Mouse (Mus musculus): ENCODE results near the gene C1qtnf1. TPM values are rescaled to one million over a fixed set of nuclear protein-coding genes. Genes with fewer than 3 reads are reported as not detected.

Gene C1qtnf1
- polyA plus RNA-seq, 1 experiment: 3.4 TPM

DNA sequence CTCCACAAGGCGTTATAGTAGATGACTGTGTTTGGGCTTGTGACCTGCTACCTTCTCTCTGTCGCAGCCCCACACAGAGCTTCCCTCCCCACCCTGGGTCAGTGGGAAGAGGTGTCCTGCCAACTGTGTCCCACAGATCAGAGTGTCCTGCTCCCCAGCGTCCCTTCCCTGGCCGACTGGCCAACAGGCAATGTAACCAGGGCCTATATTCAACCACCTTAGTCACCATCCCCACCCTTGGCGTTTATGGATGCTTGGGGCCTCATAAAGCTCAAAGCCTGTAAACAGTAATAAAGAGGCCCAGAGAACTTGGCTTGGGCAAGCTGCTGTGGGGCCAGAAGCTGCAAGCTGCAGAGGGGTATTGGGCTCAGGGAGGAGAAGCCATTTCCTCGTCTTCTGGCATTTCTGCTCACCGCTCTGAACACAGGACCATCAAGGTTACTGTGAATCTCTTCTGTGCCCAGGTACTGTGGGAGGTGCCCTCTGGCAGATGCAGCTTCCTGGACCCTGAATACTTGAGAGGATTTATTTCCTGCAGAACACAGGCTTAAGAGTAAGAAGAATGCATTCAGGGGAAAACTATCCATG lies 47.6 kb downstream of the C1qtnf1 start:
- Histone ChIP-seq H3K4me3 (ENCODE audit: insufficient read depth, low read length) (no peak overlapping the region), H3K27ac (ENCODE audit: insufficient read depth, low read length) (no peak overlapping the region), H3K4me1 (ENCODE audit: control insufficient read depth, insufficient read depth, low read length) (no peaks in the 10 kb centered on the region; the same call in 1 of the 2 replicates)
- TF ChIP-seq POLR2A (IDR thresholded peaks at IDR 0.05; ENCODE audit: extremely low read depth, insufficient read depth, low read length) (no peak), CTCF (IDR thresholded peaks at IDR 0.05; ENCODE audit: extremely low read depth, insufficient read depth, low read length) (no peak)

DNA sequence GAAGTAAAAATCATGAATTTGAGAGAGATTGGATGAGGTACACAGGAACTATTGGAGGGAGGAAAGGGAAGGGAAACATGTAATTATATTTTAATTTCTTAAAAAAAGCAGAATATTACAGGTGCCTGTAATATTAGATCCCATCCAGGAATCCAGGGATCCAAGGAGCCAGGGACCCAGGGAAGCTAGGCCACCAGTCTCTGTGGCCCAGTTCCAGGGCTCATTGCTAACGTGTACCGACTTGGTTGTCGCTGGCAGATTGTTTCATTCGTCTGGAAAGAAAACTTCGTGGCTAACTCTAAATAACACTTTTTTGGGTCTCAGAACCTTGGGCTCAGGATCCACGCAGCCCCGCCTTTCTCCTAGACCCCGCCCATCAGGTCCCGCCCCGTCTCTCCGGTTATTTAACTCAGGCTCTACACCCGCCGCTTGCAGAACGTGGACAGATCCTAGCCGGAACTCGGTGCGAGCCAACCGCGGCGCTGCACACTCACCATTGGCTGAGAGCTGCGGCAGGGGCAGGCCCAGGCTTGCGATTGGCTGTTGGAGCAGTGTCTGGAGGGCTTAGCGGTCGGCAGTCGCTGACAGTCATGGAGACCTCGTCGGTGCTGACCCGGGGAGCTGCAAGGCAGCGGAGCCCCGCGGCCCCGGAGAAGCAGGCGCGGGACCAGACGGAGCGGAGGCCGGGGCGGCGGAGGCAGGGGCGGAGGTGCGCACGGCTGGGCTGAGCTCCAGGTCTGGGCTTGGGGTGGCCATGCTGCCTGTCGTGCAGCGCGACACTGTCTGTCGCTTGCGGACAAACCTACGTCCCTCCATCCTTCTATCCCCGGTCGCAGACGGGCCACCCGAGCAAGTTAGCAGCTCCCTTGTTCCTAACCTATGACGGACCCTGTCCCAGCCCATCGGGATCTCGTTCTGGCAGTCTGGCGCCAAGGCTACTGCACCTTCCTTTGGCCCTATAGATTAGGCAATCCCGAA lies 48.7 kb downstream of the C1qtnf1 start, which contains the start of gene Engase:
Engase (plus strand) TSS at position 434 of the 978 bp plus-strand sequence.
- no peaks in the 10 kb centered on the region; the same call in 1 of the 2 replicates for H3K4me1 ChIP-seq (ENCODE audit: control insufficient read depth, insufficient read depth, low read length)
- peak within 1 kb of the TSS; percentile 84 for H3K4me3 ChIP-seq (ENCODE audit: insufficient read depth, low read length)
- peak within 1 kb of the TSS; percentile 7; the same call in 1 of the 2 replicates for H3K27ac ChIP-seq (ENCODE audit: insufficient read depth, low read length)
- TF ChIP-seq POLR2A (IDR thresholded peaks at IDR 0.05; ENCODE audit: extremely low read depth, insufficient read depth, low read length): peak; percentile 84
- no peak for TF ChIP-seq CTCF (IDR thresholded peaks at IDR 0.05; ENCODE audit: extremely low read depth, insufficient read depth, low read length)

DNA sequence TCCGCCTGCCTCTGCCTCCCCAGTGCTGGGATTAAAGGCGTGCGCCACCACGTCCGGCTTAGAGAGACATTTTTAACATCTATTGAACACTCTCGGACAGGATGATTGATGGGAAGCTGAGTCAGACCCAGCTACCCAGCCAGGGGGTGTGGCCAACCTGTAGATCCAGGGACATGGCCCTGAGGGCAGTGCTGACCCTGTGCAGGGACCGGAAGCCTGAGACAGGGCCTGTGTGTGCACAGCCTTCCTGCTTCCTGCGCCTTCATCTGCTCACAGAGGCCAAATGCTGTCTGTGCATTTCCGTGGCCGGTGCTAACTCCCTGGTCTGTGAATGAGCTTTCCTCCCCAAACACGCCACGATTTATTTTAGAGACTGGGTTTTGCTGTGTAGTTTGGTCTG lies 51.8 kb downstream of the C1qtnf1 start:
- no peak overlapping the region for H3K27ac ChIP-seq (ENCODE audit: insufficient read depth, low read length)
- H3K4me3 ChIP-seq (ENCODE audit: insufficient read depth, low read length): no peak overlapping the region
- TF ChIP-seq POLR2A (IDR thresholded peaks at IDR 0.05; ENCODE audit: extremely low read depth, insufficient read depth, low read length) (no peak), CTCF (IDR thresholded peaks at IDR 0.05; ENCODE audit: extremely low read depth, insufficient read depth, low read length) (no peak)
- peaks cover 2% of the 10 kb centered on the region; the same call in 1 of the 2 replicates for H3K4me1 ChIP-seq (ENCODE audit: control insufficient read depth, insufficient read depth, low read length)

DNA sequence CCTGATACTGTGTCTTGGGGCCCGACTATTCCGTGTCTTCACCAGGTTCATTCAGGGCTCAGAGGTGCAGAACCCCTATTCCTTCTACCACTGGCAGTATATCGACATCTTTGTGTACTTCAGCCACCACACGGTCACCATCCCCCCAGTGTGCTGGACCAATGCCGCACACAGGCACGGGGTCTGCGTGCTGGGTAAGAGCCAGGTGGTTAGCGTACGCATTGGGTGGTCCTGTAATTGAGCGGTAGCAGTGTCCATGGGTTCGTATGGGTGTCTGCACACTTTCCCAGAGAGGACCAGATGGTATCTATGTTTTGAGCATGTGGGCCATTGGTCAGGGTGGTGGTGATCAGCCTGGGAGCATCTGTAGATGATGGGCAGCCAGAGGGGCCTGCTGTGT lies 53.2 kb downstream of the C1qtnf1 start:
- TF ChIP-seq CTCF (IDR thresholded peaks at IDR 0.05; ENCODE audit: extremely low read depth, insufficient read depth, low read length): no peak
- Histone ChIP-seq H3K4me1 (ENCODE audit: control insufficient read depth, insufficient read depth, low read length) (peaks cover 7% of the 10 kb centered on the region), H3K27ac (ENCODE audit: insufficient read depth, low read length) (no peak overlapping the region), H3K4me3 (ENCODE audit: insufficient read depth, low read length) (no peak overlapping the region)

DNA sequence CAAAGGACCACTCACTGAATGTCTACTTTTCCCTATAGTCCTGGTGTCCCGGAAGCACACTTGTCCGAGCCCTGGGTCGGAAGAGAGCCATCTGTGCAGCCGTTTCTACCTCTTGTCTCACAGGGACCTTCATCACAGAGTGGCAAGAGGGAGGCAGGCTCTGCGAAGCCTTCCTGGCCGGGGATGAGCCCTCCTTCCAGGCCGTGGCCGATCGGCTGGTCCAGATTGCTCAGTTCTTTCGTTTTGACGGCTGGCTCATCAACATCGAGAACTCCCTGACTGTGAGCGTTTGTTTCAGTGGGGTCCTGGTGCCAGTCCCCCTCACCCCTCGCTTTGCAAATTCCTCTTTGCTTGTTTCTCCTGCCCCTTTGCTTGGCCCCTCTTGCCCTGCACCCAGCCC lies 53.7 kb downstream of the C1qtnf1 start:
- Histone ChIP-seq H3K27ac (ENCODE audit: insufficient read depth, low read length) (no peak overlapping the region), H3K4me3 (ENCODE audit: insufficient read depth, low read length) (no peak overlapping the region), H3K4me1 (ENCODE audit: control insufficient read depth, insufficient read depth, low read length) (peaks cover 7% of the 10 kb centered on the region)
- TF ChIP-seq CTCF (IDR thresholded peaks at IDR 0.05; ENCODE audit: extremely low read depth, insufficient read depth, low read length) (no peak), POLR2A (IDR thresholded peaks at IDR 0.05; ENCODE audit: extremely low read depth, insufficient read depth, low read length) (no peak)

DNA sequence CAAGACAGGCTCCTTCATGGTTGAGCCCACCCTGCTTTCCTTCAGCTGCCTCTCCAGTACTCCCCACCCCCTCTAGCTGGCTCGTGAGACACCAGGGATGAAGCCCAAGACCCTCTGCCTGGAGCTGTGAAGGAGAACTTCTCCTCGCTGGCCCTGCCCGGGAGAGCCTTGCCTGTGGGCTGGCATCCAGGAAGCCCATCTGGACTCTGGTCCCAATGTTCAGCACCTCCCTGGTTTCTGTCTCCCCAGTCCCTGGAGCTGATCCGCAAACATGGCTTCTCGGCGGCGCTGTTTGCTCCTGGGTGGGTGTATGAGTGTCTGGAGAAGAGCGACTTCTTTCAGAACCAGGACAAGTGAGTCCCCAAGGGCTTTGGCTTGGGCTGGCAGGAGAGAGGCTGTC lies 56.2 kb downstream of the C1qtnf1 start:
- no peak overlapping the region for H3K27ac ChIP-seq (ENCODE audit: insufficient read depth, low read length)
- H3K4me3 ChIP-seq (ENCODE audit: insufficient read depth, low read length): no peak overlapping the region
- TF ChIP-seq CTCF (IDR thresholded peaks at IDR 0.05; ENCODE audit: extremely low read depth, insufficient read depth, low read length): no peak
- peaks cover 7% of the 10 kb centered on the region for H3K4me1 ChIP-seq (ENCODE audit: control insufficient read depth, insufficient read depth, low read length)

DNA sequence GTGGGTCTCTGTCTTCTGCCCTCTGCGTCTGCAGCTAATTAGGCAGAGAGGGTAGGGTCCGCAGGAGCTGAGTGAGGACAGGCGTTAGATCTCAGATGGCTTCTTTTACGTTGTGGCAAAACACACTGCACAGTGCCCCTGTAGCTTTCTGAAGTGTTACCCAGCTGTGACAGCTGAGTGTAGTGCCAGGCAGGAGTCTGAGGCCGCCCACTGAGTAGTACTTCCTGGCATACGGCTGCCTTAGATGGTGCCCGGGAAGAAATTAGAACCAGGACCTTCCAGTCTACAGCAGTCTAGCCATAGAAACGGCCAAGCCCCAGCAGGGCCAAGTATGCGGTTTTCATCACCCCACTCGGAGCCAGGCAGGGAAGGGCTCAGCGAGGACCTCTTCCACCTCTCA lies 57.3 kb downstream of the C1qtnf1 start:
- peaks cover 7% of the 10 kb centered on the region for H3K4me1 ChIP-seq (ENCODE audit: control insufficient read depth, insufficient read depth, low read length)

DNA sequence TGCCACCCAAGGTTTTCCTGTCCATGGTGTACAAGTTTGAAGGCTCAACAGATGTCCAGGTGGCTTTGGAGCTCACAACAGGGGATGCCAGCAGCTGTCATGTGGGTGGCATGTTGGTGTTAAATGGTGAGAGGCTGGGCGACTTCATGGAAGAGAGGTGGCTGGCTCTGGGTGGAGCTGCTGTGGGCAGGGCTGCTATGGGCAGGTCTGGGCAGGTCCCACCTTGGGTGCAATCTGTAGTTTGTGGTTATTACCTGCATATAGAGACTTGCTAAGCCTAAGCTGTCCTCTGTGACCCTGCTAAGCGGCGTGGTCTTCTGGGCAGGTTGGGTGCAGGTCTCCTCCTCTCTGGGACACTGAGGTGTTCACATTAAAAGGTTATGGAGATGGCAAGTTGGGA lies 57.8 kb downstream of the C1qtnf1 start:
- TF ChIP-seq CTCF (IDR thresholded peaks at IDR 0.05; ENCODE audit: extremely low read depth, insufficient read depth, low read length) (no peak), POLR2A (IDR thresholded peaks at IDR 0.05; ENCODE audit: extremely low read depth, insufficient read depth, low read length) (no peak)
- H3K4me1 ChIP-seq (ENCODE audit: control insufficient read depth, insufficient read depth, low read length): peaks cover 7% of the 10 kb centered on the region

More for the DNA sequence above, 57.3 kb downstream of the C1qtnf1 start:
- H3K27ac ChIP-seq (ENCODE audit: insufficient read depth, low read length): no peak overlapping the region
- TF ChIP-seq POLR2A (IDR thresholded peaks at IDR 0.05; ENCODE audit: extremely low read depth, insufficient read depth, low read length) (no peak), CTCF (IDR thresholded peaks at IDR 0.05; ENCODE audit: extremely low read depth, insufficient read depth, low read length) (no peak)
- no peak overlapping the region for H3K4me3 ChIP-seq (ENCODE audit: insufficient read depth, low read length)

DNA sequence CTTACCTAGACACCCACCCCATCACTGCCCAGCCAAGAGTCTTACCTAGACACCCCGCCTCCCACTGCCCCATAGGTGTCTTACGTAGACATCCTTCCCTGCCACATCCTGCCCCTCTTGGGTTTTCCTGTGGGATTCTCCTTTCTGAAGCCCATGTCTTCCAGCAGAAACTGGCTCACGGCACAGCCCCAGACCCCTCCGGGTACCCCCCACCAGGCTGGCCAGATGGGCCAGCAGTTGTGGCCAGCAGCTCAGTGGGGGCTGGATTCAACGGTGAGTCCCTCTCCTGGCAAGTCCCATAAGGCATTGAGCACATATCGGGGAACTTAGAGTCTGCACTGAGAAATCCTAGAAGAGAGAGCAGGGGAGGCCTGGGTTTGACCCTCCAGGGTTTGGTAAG lies 58.3 kb downstream of the C1qtnf1 start:
- H3K4me1 ChIP-seq (ENCODE audit: control insufficient read depth, insufficient read depth, low read length): peaks cover 7% of the 10 kb centered on the region
- TF ChIP-seq CTCF (IDR thresholded peaks at IDR 0.05; ENCODE audit: extremely low read depth, insufficient read depth, low read length) (no peak), POLR2A (IDR thresholded peaks at IDR 0.05; ENCODE audit: extremely low read depth, insufficient read depth, low read length) (no peak)
- no peak overlapping the region for H3K27ac ChIP-seq (ENCODE audit: insufficient read depth, low read length)
- H3K4me3 ChIP-seq (ENCODE audit: insufficient read depth, low read length): no peak overlapping the region

More for the DNA sequence above, 57.8 kb downstream of the C1qtnf1 start:
- Histone ChIP-seq H3K27ac (ENCODE audit: insufficient read depth, low read length) (no peak overlapping the region), H3K4me3 (ENCODE audit: insufficient read depth, low read length) (no peak overlapping the region)
